Comparison of ENCODE assay signal across 28 mouse cellular contexts in the genomic region with DNA sequence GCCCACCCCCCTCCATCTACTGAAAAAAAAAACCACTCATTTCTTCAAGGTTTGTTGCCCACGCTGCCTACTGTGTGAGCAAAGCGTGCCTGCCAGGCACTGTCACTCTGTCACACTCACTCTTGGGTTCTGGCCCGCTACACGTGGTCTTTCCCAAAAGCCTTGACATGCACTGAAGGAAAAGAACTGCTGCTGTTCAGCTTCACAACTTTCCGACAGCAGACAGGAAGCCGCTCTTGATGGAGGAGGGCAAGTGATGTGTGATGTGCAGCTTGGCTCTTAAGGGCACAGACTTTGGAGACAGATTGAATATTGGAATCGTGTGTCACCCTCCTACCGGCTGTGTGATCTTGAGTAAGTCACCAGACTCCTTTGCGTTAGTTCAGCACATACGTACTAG.
DNase-seq lines count a peak whose midpoint lies in the region.
"Had no signal": no experiment of that assay in that cellular context is flagged by ENCODE, and none has a peak within 500 bp of the region (broad histone marks: within the 10 kb centered on the region; RNA-seq: fewer than 3 reads in every experiment).

No protein-coding gene starts in this region.

- no peaks in the 10 kb centered on the region for H3K9me3 ChIP-seq in heart, embryonic 10.5 days
- H3K9me3 ChIP-seq: heart, embryonic 13.5 days; hindbrain, embryonic 10.5 days; hindbrain, embryonic 15.5 days; neural tube, embryonic 15.5 days; stomach, embryonic 15.5 days had no signal

- H3K27ac ChIP-seq in heart, embryonic 10.5 days = 0 out of 2 replicates have a peak overlapping the region, but pooled peaks have one; percentile 13
- H3K27ac ChIP-seq: heart, adult 2 months; heart, embryonic 13.5 days; hindbrain, embryonic 10.5 days; hindbrain, embryonic 15.5 days; liver, embryonic 14.5 days; neural tube, embryonic 15.5 days; stomach, embryonic 15.5 days had no signal

- no peaks in the 10 kb centered on the region for H3K36me3 ChIP-seq in heart, embryonic 10.5 days
- H3K36me3 ChIP-seq: heart, embryonic 13.5 days; hindbrain, embryonic 10.5 days; hindbrain, embryonic 15.5 days; neural tube, embryonic 15.5 days; stomach, embryonic 15.5 days had no signal

- H3K27me3 ChIP-seq in heart, embryonic 10.5 days (ENCODE audit: insufficient read depth, poor library complexity, severe bottlenecking) = no peaks in the 10 kb centered on the region
- H3K27me3 ChIP-seq: heart, embryonic 13.5 days; hindbrain, embryonic 15.5 days; neural tube, embryonic 15.5 days; stomach, embryonic 15.5 days had no signal

- no peak for DNase-seq in heart, embryonic 10.5 days (ENCODE audit: low spot score)
- DNase-seq in heart, postnatal 14 days = no peak
- peak; percentile 32 for DNase-seq in left cerebral cortex, postnatal 4 days
- DNase-seq in left cerebral cortex, postnatal 10 days (ENCODE audit: extremely low spot score in 1 of 2, low spot score in 2 of 2) = no peak
- peak; percentile 80 for DNase-seq in brain, adult 2 months (ENCODE audit: low read depth, low spot score)
- DNase-seq in frontal cortex, postnatal 36 days (ENCODE audit: low spot score in 2 of 2) = peak; percentile 41 to 60
- DNase-seq in thymus, postnatal 10 days (ENCODE audit: low spot score in 2 of 2) = no peak
- DNase-seq: adrenal gland, postnatal 14 days; cerebellum, adult 11-12 months; cerebellum, postnatal 14 days; heart, adult 2 months; heart, postnatal 10 days; kidney, adult 11 months; kidney, postnatal 14 days; liver; lung, adult 2 months; lung, postnatal 10 days; midbrain, embryonic 14.5 days; retina, postnatal 1 day; thymus, adult 2 months; thymus, postnatal 4 days had no signal

- no peak overlapping the region for H3K4me3 ChIP-seq in heart, embryonic 10.5 days
- H3K4me3 ChIP-seq: erythroblast, embryonic 14.5 days; heart, adult 2 months; heart, embryonic 13.5 days; hindbrain, embryonic 10.5 days; hindbrain, embryonic 15.5 days; neural tube, embryonic 15.5 days; stomach, embryonic 15.5 days had no signal

- 77% methylated on average over 10 of the region's 10 CpGs for WGBS in heart, embryonic 10.5 days

- intact Hi-C loops in heart, postnatal 14 days (cut with DNase I) = no loop called here
- intact Hi-C loops in left cerebral cortex, postnatal 4 days (cut with DNase I) = no loop called here
- intact Hi-C loops in left cerebral cortex, postnatal 10 days (cut with DNase I) = no loop called here

- peaks cover 34% of the 10 kb centered on the region for H3K4me1 ChIP-seq in heart, embryonic 10.5 days
- H3K4me1 ChIP-seq: stomach, embryonic 15.5 days had no signal

Comparison
In these comparisons a context has a peak if more than half of its experiments do, and no peak if none do; other contexts are left out.
1. DNase-seq: peak in left cerebral cortex, postnatal 4 days (single experiment), brain, adult 2 months (single experiment) and frontal cortex, postnatal 36 days (2 of 2); none in heart, embryonic 10.5 days (single experiment), heart, postnatal 14 days (0 of 2), left cerebral cortex, postnatal 10 days (0 of 2) and thymus, postnatal 10 days (0 of 2).